Mouse (Mus musculus): ENCODE results near the gene Tle3. TPM values are rescaled to one million over a fixed set of nuclear protein-coding genes. Genes with fewer than 3 reads are reported as not detected.

Tle3 gene
- 15.6 and 25.4 TPM in 2 replicates for polyA plus RNA-seq (2016; fragmentation: Nextera tagmentation; extraction: Ambion mirVana)

- Histone ChIP-seq H3K27me3 (ENCODE audit: insufficient read depth, poor library complexity, severe bottlenecking) (peaks cover 19% of the 10 kb centered on the region), H3K27ac (peak within 1 kb of the TSS; percentile 95), H3K9me3 (no peaks in the 10 kb centered on the region), H3K4me3 (peak within 1 kb of the TSS; percentile 80), H3K4me1 (peaks cover 72% of the 10 kb centered on the region), H3K36me3 (peaks cover 7% of the 10 kb centered on the region; the same call in 1 of the 2 replicates)
- WGBS = under 1% methylated on average over 35 of the region's 35 CpGs
- DNase-seq (ENCODE audit: low spot score) = peak; percentile 99
Observed at GRCm38 (mm10) chr9:61371755-61372509, at the start of gene Tle3. Gene Tle3, plus strand, starts transcription at chr9:61372366.

- H3K9me3 ChIP-seq = no peaks in the 10 kb centered on the region
- 45% methylated on average over 5 of the region's 5 CpGs for WGBS
- peaks cover 100% of the 10 kb centered on the region for H3K27me3 ChIP-seq (ENCODE audit: insufficient read depth, poor library complexity, severe bottlenecking)
- no peak overlapping the region for H3K4me3 ChIP-seq
- peaks cover 62% of the 10 kb centered on the region for H3K4me1 ChIP-seq
- DNase-seq (ENCODE audit: low spot score) = no peak
- H3K36me3 ChIP-seq = no peaks in the 10 kb centered on the region
- H3K27ac ChIP-seq = no peak overlapping the region
Observed at GRCm38 (mm10) chr9:61323221-61323620, 48.9 kb upstream of the Tle3 start.

GRCm38 (mm10) chr9:61323879-61324278, 48.3 kb upstream of the Tle3 start:
- H3K27ac ChIP-seq = no peak overlapping the region
- H3K27me3 ChIP-seq (ENCODE audit: insufficient read depth, poor library complexity, severe bottlenecking) = peaks cover 100% of the 10 kb centered on the region
- H3K4me3 ChIP-seq = no peak overlapping the region
- DNase-seq (ENCODE audit: low spot score) = no peak
- H3K9me3 ChIP-seq = no peaks in the 10 kb centered on the region
- WGBS = 51% methylated on average over 3 of the region's 3 CpGs
- H3K36me3 ChIP-seq = no peaks in the 10 kb centered on the region
- H3K4me1 ChIP-seq = peaks cover 65% of the 10 kb centered on the region

GRCm38 (mm10) chr9:61324354-61324753, 47.8 kb upstream of the Tle3 start:
- H3K4me1 ChIP-seq = peaks cover 65% of the 10 kb centered on the region
- H3K9me3 ChIP-seq = no peaks in the 10 kb centered on the region
- H3K4me3 ChIP-seq = no peak overlapping the region
- no peak overlapping the region for H3K27ac ChIP-seq
- peaks cover 100% of the 10 kb centered on the region for H3K27me3 ChIP-seq (ENCODE audit: insufficient read depth, poor library complexity, severe bottlenecking)
- H3K36me3 ChIP-seq = no peaks in the 10 kb centered on the region
- 8% methylated on average over 12 of the region's 12 CpGs for WGBS
- no peak for DNase-seq (ENCODE audit: low spot score)

GRCm38 (mm10) chr9:61325012-61325411, 47.2 kb upstream of the Tle3 start:
- Histone ChIP-seq H3K4me3 (no peak overlapping the region), H3K9me3 (no peaks in the 10 kb centered on the region), H3K27ac (no peak overlapping the region), H3K27me3 (ENCODE audit: insufficient read depth, poor library complexity, severe bottlenecking) (peaks cover 100% of the 10 kb centered on the region), H3K36me3 (no peaks in the 10 kb centered on the region), H3K4me1 (peaks cover 65% of the 10 kb centered on the region)
- no peak for DNase-seq (ENCODE audit: low spot score)
- WGBS = 11% methylated on average over 2 of the region's 2 CpGs

- peak overlapping the region; percentile 7; the same call in 1 of the 2 replicates for H3K4me3 ChIP-seq
- H3K9me3 ChIP-seq = no peaks in the 10 kb centered on the region
- no peak overlapping the region for H3K27ac ChIP-seq
- peaks cover 100% of the 10 kb centered on the region for H3K27me3 ChIP-seq (ENCODE audit: insufficient read depth, poor library complexity, severe bottlenecking)
- WGBS = 8% methylated on average over 7 of the region's 7 CpGs
- peaks cover 65% of the 10 kb centered on the region for H3K4me1 ChIP-seq
- no peak for DNase-seq (ENCODE audit: low spot score)
- no peaks in the 10 kb centered on the region for H3K36me3 ChIP-seq
Observed at GRCm38 (mm10) chr9:61325931-61326351, 46.2 kb upstream of the Tle3 start.

- Histone ChIP-seq H3K4me3 (no peak overlapping the region), H3K36me3 (no peaks in the 10 kb centered on the region), H3K27ac (no peak overlapping the region), H3K4me1 (peaks cover 57% of the 10 kb centered on the region), H3K27me3 (ENCODE audit: insufficient read depth, poor library complexity, severe bottlenecking) (peaks cover 100% of the 10 kb centered on the region), H3K9me3 (no peaks in the 10 kb centered on the region)
- DNase-seq (ENCODE audit: low spot score) = no peak
- WGBS = 44% methylated on average over 8 of the region's 8 CpGs
Observed at GRCm38 (mm10) chr9:61326922-61327321, 45.2 kb upstream of the Tle3 start.

- Histone ChIP-seq H3K27me3 (ENCODE audit: insufficient read depth, poor library complexity, severe bottlenecking) (peaks cover 100% of the 10 kb centered on the region), H3K9me3 (no peaks in the 10 kb centered on the region), H3K4me1 (peaks cover 45% of the 10 kb centered on the region), H3K4me3 (no peak overlapping the region), H3K27ac (no peak overlapping the region), H3K36me3 (no peaks in the 10 kb centered on the region)
- 42% methylated on average over 5 of the region's 5 CpGs for WGBS
- no peak for DNase-seq (ENCODE audit: low spot score)
Observed at GRCm38 (mm10) chr9:61328173-61328572, 44.0 kb upstream of the Tle3 start.

GRCm38 (mm10) chr9:61330747-61331146, 41.4 kb upstream of the Tle3 start:
- H3K4me3 ChIP-seq = no peak overlapping the region
- H3K27ac ChIP-seq = no peak overlapping the region
- 87% methylated on average over 9 of the region's 9 CpGs for WGBS
- no peaks in the 10 kb centered on the region for H3K36me3 ChIP-seq
- DNase-seq (ENCODE audit: low spot score) = no peak
- H3K27me3 ChIP-seq (ENCODE audit: insufficient read depth, poor library complexity, severe bottlenecking) = peaks cover 100% of the 10 kb centered on the region
- H3K4me1 ChIP-seq = peaks cover 23% of the 10 kb centered on the region
- H3K9me3 ChIP-seq = no peaks in the 10 kb centered on the region

- Histone ChIP-seq H3K4me3 (no peak overlapping the region), H3K9me3 (no peaks in the 10 kb centered on the region), H3K27ac (no peak overlapping the region), H3K4me1 (peaks cover 23% of the 10 kb centered on the region), H3K27me3 (ENCODE audit: insufficient read depth, poor library complexity, severe bottlenecking) (peaks cover 93% of the 10 kb centered on the region), H3K36me3 (no peaks in the 10 kb centered on the region)
- no peak for DNase-seq (ENCODE audit: low spot score)
- 83% methylated on average over 7 of the region's 7 CpGs for WGBS
Observed at GRCm38 (mm10) chr9:61332226-61332936, 39.8 kb upstream of the Tle3 start.

- Histone ChIP-seq H3K36me3 (no peaks in the 10 kb centered on the region), H3K4me3 (no peak overlapping the region), H3K9me3 (no peaks in the 10 kb centered on the region), H3K4me1 (peaks cover 43% of the 10 kb centered on the region), H3K27me3 (ENCODE audit: insufficient read depth, poor library complexity, severe bottlenecking) (peaks cover 89% of the 10 kb centered on the region), H3K27ac (no peak overlapping the region)
- DNase-seq (ENCODE audit: low spot score) = no peak
Observed at GRCm38 (mm10) chr9:61336179-61336578, 36.0 kb upstream of the Tle3 start.

GRCm38 (mm10) chr9:61336591-61337587, 35.3 kb upstream of the Tle3 start:
- Histone ChIP-seq H3K27me3 (ENCODE audit: insufficient read depth, poor library complexity, severe bottlenecking) (peaks cover 89% of the 10 kb centered on the region), H3K4me3 (peak overlapping the region; percentile 19), H3K9me3 (no peaks in the 10 kb centered on the region), H3K4me1 (peaks cover 43% of the 10 kb centered on the region), H3K36me3 (no peaks in the 10 kb centered on the region), H3K27ac (0 out of 2 replicates have a peak overlapping the region, but pooled peaks have one; percentile 11)
- WGBS = 13% methylated on average over 17 of the region's 17 CpGs
- DNase-seq (ENCODE audit: low spot score) = peak; percentile 94

Data from heart, embryonic 10.5 days (tissue).